Mouse (Mus musculus): ENCODE results near the gene Klf2.

Gene Klf2

GRCm38 (mm10) chr8:72305210-72305905, 13.5 kb upstream of the Klf2 start, which contains the start of gene Gm10282:
Gene Gm10282 (minus strand): TSS chr8:72305260.
- no peak for DNase-seq (ENCODE audit: extremely low spot score)

GRCm38 (mm10) chr8:72306913-72307312, 11.9 kb upstream of the Klf2 start:
- DNase-seq (ENCODE audit: extremely low spot score) = no peak

- no peak for DNase-seq (ENCODE audit: extremely low spot score)
Observed at GRCm38 (mm10) chr8:72308276-72308675, 10.6 kb upstream of the Klf2 start.

- no peak for DNase-seq (ENCODE audit: extremely low spot score)
Observed at GRCm38 (mm10) chr8:72310849-72311506, 7.9 kb upstream of the Klf2 start.

- no peak for DNase-seq (ENCODE audit: extremely low spot score)
Observed at GRCm38 (mm10) chr8:72312926-72313518, 5.8 kb upstream of the Klf2 start.

GRCm38 (mm10) chr8:72316053-72316695, 2.7 kb upstream of the Klf2 start:
- no peak for DNase-seq (ENCODE audit: extremely low spot score)

GRCm38 (mm10) chr8:72317741-72318301, 1.0 kb upstream of the Klf2 start:
- DNase-seq (ENCODE audit: extremely low spot score) = no peak

- DNase-seq (ENCODE audit: extremely low spot score) = peak; percentile 34
Observed at GRCm38 (mm10) chr8:72319397-72319796, 564 bp downstream of the Klf2 start.

GRCm38 (mm10) chr8:72319921-72320802, 1.3 kb downstream of the Klf2 start:
- DNase-seq (ENCODE audit: extremely low spot score) = no peak

- DNase-seq (ENCODE audit: extremely low spot score) = no peak
Observed at GRCm38 (mm10) chr8:72320803-72321583, 2.2 kb downstream of the Klf2 start.

- DNase-seq (ENCODE audit: extremely low spot score) = no peak
Observed at GRCm38 (mm10) chr8:72321635-72322441, 3.0 kb downstream of the Klf2 start.

GRCm38 (mm10) chr8:72322471-72322889, 3.6 kb downstream of the Klf2 start:
- no peak for DNase-seq (ENCODE audit: extremely low spot score)

GRCm38 (mm10) chr8:72323131-72323725, 4.4 kb downstream of the Klf2 start:
- no peak for DNase-seq (ENCODE audit: extremely low spot score)

- no peak for DNase-seq (ENCODE audit: extremely low spot score)
Observed at GRCm38 (mm10) chr8:72324036-72324706, 5.3 kb downstream of the Klf2 start.

GRCm38 (mm10) chr8:72324708-72325107, 5.9 kb downstream of the Klf2 start:
- no peak for DNase-seq (ENCODE audit: extremely low spot score)

- DNase-seq (ENCODE audit: extremely low spot score) = no peak
Observed at GRCm38 (mm10) chr8:72329116-72329515, 10.3 kb downstream of the Klf2 start.

GRCm38 (mm10) chr8:72330806-72331516, 12.1 kb downstream of the Klf2 start:
- DNase-seq (ENCODE audit: extremely low spot score) = no peak

- DNase-seq (ENCODE audit: extremely low spot score) = no peak
Observed at GRCm38 (mm10) chr8:72331631-72332030, 12.8 kb downstream of the Klf2 start.
